Mouse (Mus musculus): ENCODE measurements around the gene Duoxa2. TPM values are rescaled to one million over a fixed set of nuclear protein-coding genes. Genes with fewer than 3 reads are reported as not detected.
"Not testable (repeated sequence)": the region's sequence is repeated elsewhere in the genome, so short reads cannot be mapped to it uniquely, and the experiment has no call there.

The Duoxa2 gene
- total RNA-seq, 2 experiments from 2014 or later: not detected

GRCm38 (mm10) chr2:122306184-122306583 lies 7.5 kb downstream of the Duoxa2 start:
- peak; percentile 63 for DNase-seq

- no peak for DNase-seq
These were observed 10.9 kb downstream of the Duoxa2 start for GRCm38 (mm10) chr2:122309647-122310046.

GRCm38 (mm10) chr2:122311561-122311960 lies 12.9 kb downstream of the Duoxa2 start:
- DNase-seq: no peak

- DNase-seq: peak; percentile 67
These were observed 14.2 kb downstream of the Duoxa2 start for GRCm38 (mm10) chr2:122312722-122313417.

GRCm38 (mm10) chr2:122313536-122313935 lies 14.8 kb downstream of the Duoxa2 start, which contains the start of gene Duoxa1:
Gene Duoxa1, minus strand, starts transcription at chr2:122313730.
- DNase-seq: no peak

- DNase-seq: no peak
These were observed 16.7 kb downstream of the Duoxa2 start, which contains the start of gene Duox1 for GRCm38 (mm10) chr2:122315372-122315771. Gene Duox1, plus strand, starts transcription at chr2:122315672.

GRCm38 (mm10) chr2:122317384-122317783 lies 18.7 kb downstream of the Duoxa2 start:
- DNase-seq: no peak

- no peak for DNase-seq
These were observed 25.3 kb downstream of the Duoxa2 start for GRCm38 (mm10) chr2:122323960-122324359.

GRCm38 (mm10) chr2:122324586-122324985 lies 25.9 kb downstream of the Duoxa2 start:
- no peak for DNase-seq

- no peak for DNase-seq
These were observed 26.7 kb downstream of the Duoxa2 start for GRCm38 (mm10) chr2:122325361-122325760.

- DNase-seq: no peak
These were observed 29.3 kb downstream of the Duoxa2 start for GRCm38 (mm10) chr2:122327986-122328385.

- DNase-seq: not testable (repeated sequence)
These were observed 31.6 kb downstream of the Duoxa2 start for GRCm38 (mm10) chr2:122330317-122330716.

GRCm38 (mm10) chr2:122332222-122332621 lies 33.5 kb downstream of the Duoxa2 start:
- DNase-seq: no peak

GRCm38 (mm10) chr2:122334170-122334569 lies 35.5 kb downstream of the Duoxa2 start:
- DNase-seq: peak; percentile 10

GRCm38 (mm10) chr2:122337291-122337690 lies 38.6 kb downstream of the Duoxa2 start:
- no peak for DNase-seq

GRCm38 (mm10) chr2:122345106-122345893 lies 46.6 kb downstream of the Duoxa2 start:
- no peak for DNase-seq

- DNase-seq: not testable (repeated sequence)
These were observed 47.5 kb downstream of the Duoxa2 start for GRCm38 (mm10) chr2:122346164-122346563.

- DNase-seq: no peak
These were observed 48.6 kb downstream of the Duoxa2 start for GRCm38 (mm10) chr2:122347257-122347656.

GRCm38 (mm10) chr2:122348531-122349131 lies 49.9 kb downstream of the Duoxa2 start:
- peak; percentile 93 for DNase-seq

- DNase-seq: peak; percentile 38
These were observed 50.6 kb downstream of the Duoxa2 start for GRCm38 (mm10) chr2:122349136-122349785.

- no peak for DNase-seq
These were observed 52.6 kb downstream of the Duoxa2 start for GRCm38 (mm10) chr2:122351156-122351930.

GRCm38 (mm10) chr2:122351931-122352329 lies 53.2 kb downstream of the Duoxa2 start:
- peak; percentile 65 for DNase-seq
